Comparison of ENCODE assay signal across 8 mouse cellular contexts in the genomic region with DNA sequence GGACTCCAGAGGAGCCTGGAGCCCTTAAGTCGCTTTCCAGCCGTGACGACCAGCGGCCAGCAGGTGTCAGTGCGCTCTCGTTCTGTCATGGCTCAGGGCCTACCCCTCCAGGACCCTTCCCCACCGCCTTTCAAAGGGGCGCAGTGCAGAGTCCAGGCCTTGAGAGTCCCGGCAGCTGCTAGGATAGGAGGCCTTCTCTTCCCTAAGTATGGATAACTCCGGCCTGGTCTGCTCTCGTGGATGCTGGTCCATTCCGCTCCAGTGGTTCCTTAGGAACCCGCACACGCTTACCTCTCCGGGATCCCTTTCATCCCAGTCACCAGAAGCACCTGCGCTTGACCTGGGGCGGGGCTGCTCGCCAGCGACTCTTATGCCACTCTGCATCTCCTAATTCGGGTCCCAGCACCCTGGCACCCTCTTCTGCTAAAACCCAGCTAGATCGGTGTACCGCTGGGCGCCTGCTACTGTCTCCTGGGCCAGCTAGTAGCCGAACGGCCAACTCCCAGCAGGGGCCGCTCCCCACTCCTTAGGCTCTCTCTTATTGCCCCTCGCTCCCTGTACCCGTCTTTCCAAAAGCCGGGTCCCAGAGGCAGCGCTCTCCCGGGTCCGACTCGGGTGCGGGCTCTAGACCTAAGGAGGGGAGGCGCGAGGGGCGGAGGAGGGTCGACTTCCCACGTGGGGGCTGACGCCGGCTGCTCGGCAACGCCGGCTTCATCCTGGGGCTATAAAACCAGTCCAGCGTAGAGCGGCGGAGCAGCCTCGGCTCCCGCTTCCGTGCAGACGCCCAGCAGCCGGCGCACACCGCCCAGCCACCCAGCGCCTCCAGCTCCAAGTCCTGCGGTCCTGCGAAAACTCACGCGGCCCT. TPM values are rescaled to one million over a fixed set of nuclear protein-coding genes. Genes with fewer than 3 reads are reported as not detected.
DNase-seq lines count a peak whose midpoint lies in the region; ATAC-seq and TF ChIP-seq lines count a peak whose summit lies in the region.

No protein-coding gene starts in this region.

- no peaks in the 10 kb centered on the region for H3K79me2 ChIP-seq in myocyte (ENCODE audit: control insufficient read depth, insufficient read depth)

- peak overlapping the region; percentile 50 for H3K9ac ChIP-seq in embryonic facial prominence, embryonic 12.5 days
- peak overlapping the region; percentile 58 for H3K9ac ChIP-seq in heart, embryonic 11.5 days (ENCODE audit: low read depth, low read length)
- H3K9ac ChIP-seq in kidney, embryonic 15.5 days = peak overlapping the region; percentile 50
- peak overlapping the region; percentile 28 for H3K9ac ChIP-seq in limb, embryonic 15.5 days

- H3K36me3 ChIP-seq in embryonic facial prominence, embryonic 12.5 days = no peaks in the 10 kb centered on the region
- H3K36me3 ChIP-seq in heart, embryonic 11.5 days (ENCODE audit: control insufficient read depth, insufficient read depth, low read length) = no peaks in the 10 kb centered on the region
- no peaks in the 10 kb centered on the region for H3K36me3 ChIP-seq in kidney, embryonic 15.5 days
- no peaks in the 10 kb centered on the region for H3K36me3 ChIP-seq in limb, embryonic 15.5 days
- no peaks in the 10 kb centered on the region for H3K36me3 ChIP-seq in myocyte (ENCODE audit: control insufficient read depth, insufficient read depth)

- WGBS in embryonic facial prominence, embryonic 12.5 days = under 1% methylated on average over 57 of the region's 59 CpGs
- 1% methylated on average over 59 of the region's 59 CpGs for WGBS in heart, embryonic 11.5 days (ENCODE audit: insufficient replicate concordance)
- under 1% methylated on average over 59 of the region's 59 CpGs for WGBS in kidney, embryonic 15.5 days
- under 1% methylated on average over 59 of the region's 59 CpGs for WGBS in limb, embryonic 15.5 days

- ATAC-seq in embryonic facial prominence, embryonic 12.5 days (ENCODE audit: insufficient number of reproducible peaks, insufficient read depth, low FRiP score, low TSS enrichment) = peak; percentile 86
- ATAC-seq in heart, embryonic 11.5 days (replicated peaks; ENCODE audit: insufficient number of reproducible peaks, low FRiP score, low TSS enrichment) = peak; percentile 58; the same call in 1 of the 2 replicates
- peak; percentile 84 for ATAC-seq in kidney, embryonic 15.5 days (replicated peaks; ENCODE audit: low FRiP score)
- peak; percentile 70 for ATAC-seq in limb, embryonic 15.5 days (ENCODE audit: insufficient number of reproducible peaks, low FRiP score, low TSS enrichment, low read depth)

- no peak for TF ChIP-seq POLR2A in myocyte (IDR thresholded peaks at IDR 0.05; ENCODE audit: insufficient read length, low read depth)

- peaks cover 49% of the 10 kb centered on the region for H3K27me3 ChIP-seq in embryonic facial prominence, embryonic 12.5 days
- peaks cover 51% of the 10 kb centered on the region for H3K27me3 ChIP-seq in heart, embryonic 11.5 days (ENCODE audit: control insufficient read depth, insufficient read depth, low read length)
- H3K27me3 ChIP-seq in kidney, embryonic 15.5 days = peaks cover 56% of the 10 kb centered on the region
- peaks cover 63% of the 10 kb centered on the region for H3K27me3 ChIP-seq in limb, embryonic 15.5 days
- peaks cover 45% of the 10 kb centered on the region for H3K27me3 ChIP-seq in myocyte (ENCODE audit: control insufficient read depth, insufficient read depth, insufficient read length)

- H3K4me1 ChIP-seq in embryonic facial prominence, embryonic 12.5 days = peaks cover 26% of the 10 kb centered on the region
- peaks cover 34% of the 10 kb centered on the region for H3K4me1 ChIP-seq in heart, embryonic 11.5 days (ENCODE audit: control insufficient read depth, insufficient read depth, low read length)
- peaks cover 42% of the 10 kb centered on the region for H3K4me1 ChIP-seq in kidney, embryonic 15.5 days
- H3K4me1 ChIP-seq in limb, embryonic 15.5 days = peaks cover 37% of the 10 kb centered on the region

- H3K27ac ChIP-seq in embryonic facial prominence, embryonic 12.5 days = no peak overlapping the region
- no peak overlapping the region for H3K27ac ChIP-seq in heart, embryonic 11.5 days (ENCODE audit: low read depth, low read length)
- peak overlapping the region; percentile 42; the same call in 1 of the 2 replicates for H3K27ac ChIP-seq in kidney, embryonic 15.5 days
- no peak overlapping the region for H3K27ac ChIP-seq in limb, embryonic 15.5 days

- DNase-seq in B cell, adult 2 months = peak; percentile 37 to 40
- DNase-seq in adrenal gland, adult 8-10 months = peak; percentile 20
- peak; percentile 80 for DNase-seq in testis, postnatal 10 days (ENCODE audit: low spot score)

- peak overlapping the region; percentile 96 for H3K4me2 ChIP-seq in embryonic facial prominence, embryonic 12.5 days (replicated peaks)
- peak overlapping the region; percentile 96 for H3K4me2 ChIP-seq in heart, embryonic 11.5 days
- peak overlapping the region; percentile 97 for H3K4me2 ChIP-seq in kidney, embryonic 15.5 days
- peak overlapping the region; percentile 99 for H3K4me2 ChIP-seq in limb, embryonic 15.5 days
- H3K4me2 ChIP-seq in myocyte (ENCODE audit: low read depth) = peak overlapping the region; percentile 71

- H3K9me3 ChIP-seq in embryonic facial prominence, embryonic 12.5 days = no peaks in the 10 kb centered on the region
- no peaks in the 10 kb centered on the region for H3K9me3 ChIP-seq in heart, embryonic 11.5 days (replicated peaks; ENCODE audit: control insufficient read depth, low read length)
- H3K9me3 ChIP-seq in kidney, embryonic 15.5 days (replicated peaks) = no peaks in the 10 kb centered on the region
- H3K9me3 ChIP-seq in limb, embryonic 15.5 days = no peaks in the 10 kb centered on the region

- H3ac ChIP-seq in myocyte (ENCODE audit: control insufficient read depth, insufficient read length) = no peak overlapping the region

- H3K4me3 ChIP-seq in embryonic facial prominence, embryonic 12.5 days = peak overlapping the region; percentile 49
- H3K4me3 ChIP-seq in heart, embryonic 11.5 days (ENCODE audit: low read depth, low read length) = peak overlapping the region; percentile 56
- peak overlapping the region; percentile 53 for H3K4me3 ChIP-seq in kidney, embryonic 15.5 days (replicated peaks)
- peak overlapping the region; percentile 53 for H3K4me3 ChIP-seq in limb, embryonic 15.5 days
- H3K4me3 ChIP-seq in myocyte = peak overlapping the region; percentile 7

TF ChIP-seq in myocyte, 11 proteins besides CTCF, POLR2A, EP300 and RAD21:
- no peak for TF ChIP-seq MYOD1 (IDR thresholded peaks at IDR 0.05; ENCODE audit: control insufficient read depth in 1 of 3, insufficient read length in 2 of 3, low read depth in 2 of 3)
- no peak for TF ChIP-seq USF1 (IDR thresholded peaks at IDR 0.05; ENCODE audit: low read depth)
- no peak for TF ChIP-seq POLR2AphosphoS2 (IDR thresholded peaks at IDR 0.05; ENCODE audit: insufficient read length, low read depth)
- no peak for TF ChIP-seq SRF (IDR thresholded peaks at IDR 0.05; ENCODE audit: control insufficient read depth, insufficient read length, low read depth)
- TF ChIP-seq REST (IDR thresholded peaks at IDR 0.05; ENCODE audit: insufficient read depth, insufficient read length) = no peak
- no peak for TF ChIP-seq CEBPB (IDR thresholded peaks at IDR 0.05; ENCODE audit: insufficient read depth, poor library complexity, severe bottlenecking)
- TF ChIP-seq E2F4 (IDR thresholded peaks at IDR 0.05; ENCODE audit: insufficient read depth) = no peak
- TF ChIP-seq TCF12 (IDR thresholded peaks at IDR 0.05; ENCODE audit: insufficient read depth, poor library complexity, severe bottlenecking) = no peak

RNA-seq across cellular contexts. Expression of gene Adra2a, which starts 0.8 kb away (rescaled TPM):
- total RNA-seq in adrenal gland, adult 8-10 months (2022) = under 1 TPM; 0.25 to 0.56 (median 0.38) TPM
- 2.2 and 2.3 TPM in 2 replicates for polyA plus RNA-seq in embryonic facial prominence, embryonic 12.5 days (2016; fragmentation: Nextera tagmentation; extraction: Ambion mirVana)
- polyA plus RNA-seq in heart, embryonic 11.5 days (2014; fragmentation: Nextera tagmentation; extraction: Ambion mirVana) = 0.10 TPM in 1 of 2 replicates, not detected in the other
- 0.89 and 1.2 TPM in 2 replicates for polyA plus RNA-seq in kidney, embryonic 15.5 days (2015; fragmentation: Nextera tagmentation; extraction: Ambion mirVana)
- polyA plus RNA-seq in limb, embryonic 15.5 days (2015; fragmentation: Nextera tagmentation; extraction: Ambion mirVana) = 0.48 and 0.77 TPM in 2 replicates
- 0.20 TPM for polyA plus RNA-seq in myocyte (2012; fragmentation: generic; extraction: Trizol)

Comparison
In these comparisons a context has a peak if more than half of its experiments do, and no peak if none do; other contexts are left out.
1. DNase-seq: peak in every context shown above with its lines; median percentile 80 in testis, postnatal 10 days; 38 in B cell, adult 2 months; 20 in adrenal gland, adult 8-10 months.